Mouse (Mus musculus) heart, embryonic 13.5 days (tissue): Measurements from ENCODE around the gene Acat3. TPM values are rescaled to one million over a fixed set of nuclear protein-coding genes. Genes with fewer than 3 reads are reported as not detected.

ENCODE experiments used
- ATAC-seq: fragments of 200-750 bp; cut with Nextera tagmentation; 2 replicates; pipeline ENCODE4 v1.8.0; 2017; ENCODE audit warnings: moderate TSS enrichment; ENCODE audit not compliant: insufficient number of reproducible peaks, low FRiP score, low TSS enrichment; ENCODE audit errors: extremely low read depth
- H3K27ac ChIP-seq: fragments of 300-500 bp; sonication (generic); replicated peaks from 2 replicates; pipeline ENCODE4 v1.5.1; 2015; ENCODE audit warnings: moderate library complexity, mild to moderate bottlenecking, inconsistent platforms
- H3K27me3 ChIP-seq: fragments of 300-500 bp; sonication (generic); replicated peaks from 2 replicates; pipeline ENCODE4 v1.6.1; 2015; ENCODE audit warnings: mild to moderate bottlenecking, inconsistent platforms
- H3K36me3 ChIP-seq: fragments of 300-500 bp; sonication (generic); 2 replicates; pipeline ENCODE4 v1.6.1; 2015; ENCODE audit warnings: mild to moderate bottlenecking, inconsistent platforms
- H3K4me1 ChIP-seq: fragments of 300-500 bp; sonication (generic); 2 replicates; pipeline ENCODE4 v1.6.1; 2015; ENCODE audit warnings: inconsistent platforms
- H3K4me2 ChIP-seq: fragments of 300-500 bp; sonication (generic); 2 replicates; pipeline ENCODE4 v1.6.1; 2015; ENCODE audit warnings: inconsistent platforms, mild to moderate bottlenecking, moderate library complexity
- H3K4me3 ChIP-seq: fragments of 300-500 bp; sonication (generic); 2 replicates; pipeline ENCODE4 v1.5.1; 2015; ENCODE audit warnings: moderate library complexity, mild to moderate bottlenecking, inconsistent platforms
- H3K9ac ChIP-seq: fragments of 300-500 bp; sonication (generic); 2 replicates; pipeline ENCODE4 v1.6.1; 2015; ENCODE audit warnings: inconsistent platforms, mild to moderate bottlenecking, moderate library complexity
- H3K9me3 ChIP-seq: fragments of 300-500 bp; sonication (generic); 2 replicates; pipeline ENCODE4 v1.6.1; 2016; ENCODE audit warnings: inconsistent platforms
- WGBS: fragments of 180-500 bp; shearing (Covaris S2); methylation state at CpG from one replicate; pipeline ENCODE4 v1.1.7; 2015; ENCODE audit warnings: mixed read lengths; 5-methylcytosine and 5-hydroxymethylcytosine counted together
- polyA plus RNA-seq: library from polyadenylated mRNA; unstranded; fragments of >200 nt; fragmentation: Nextera tagmentation; extraction: Ambion mirVana; gene quantifications from 2 replicates; pipeline ENCODE4 v1.2.1, GENCODE M21; 2015

Acat3 gene
- polyA plus RNA-seq, 1 experiment from 2014 or later, result 0.13 TPM

- peaks cover 16% of the 10 kb centered on the region for H3K4me1 ChIP-seq
- H3K27ac ChIP-seq, result peak overlapping the region; percentile 92
- peaks cover 64% of the 10 kb centered on the region for H3K36me3 ChIP-seq
- H3K4me2 ChIP-seq, result peak overlapping the region; percentile 92
- peak overlapping the region; percentile 98 for H3K4me3 ChIP-seq
- no peaks in the 10 kb centered on the region for H3K27me3 ChIP-seq
- ATAC-seq, result peak; percentile 52
- under 1% methylated on average over 40 of the region's 40 CpGs for WGBS
- peak overlapping the region; percentile 98 for H3K9ac ChIP-seq
- H3K9me3 ChIP-seq, result no peaks in the 10 kb centered on the region
Measured at GRCm38 (mm10) chr17:12916588-12917380, 23.6 kb downstream of the Acat3 start.

- Histone ChIP-seq H3K4me1 (peaks cover 16% of the 10 kb centered on the region), H3K36me3 (peaks cover 65% of the 10 kb centered on the region), H3K27ac (peak within 1 kb of the TSS; percentile 92), H3K4me3 (peak within 1 kb of the TSS; percentile 98), H3K27me3 (no peaks in the 10 kb centered on the region), H3K9me3 (no peaks in the 10 kb centered on the region), H3K4me2 (peak within 1 kb of the TSS; percentile 92), H3K9ac (peak within 1 kb of the TSS; percentile 98)
- peak; percentile 97 for ATAC-seq
- WGBS, result under 1% methylated on average over 56 of the region's 56 CpGs
Measured at GRCm38 (mm10) chr17:12915881-12916583, 24.4 kb downstream of the Acat3 start, which contains the start of gene Mrpl18. Gene Mrpl18, minus strand, starts transcription at chr17:12916345.

GRCm38 (mm10) chr17:12915488-12915880 is 24.9 kb downstream of the Acat3 start, which contains the start of gene Tcp1:
Gene Tcp1, plus strand, starts transcription at chr17:12915701.
- under 1% methylated on average over 18 of the region's 18 CpGs for WGBS

GRCm38 (mm10) chr17:12910391-12910790 is 30.0 kb downstream of the Acat3 start:
- no peak for ATAC-seq
- no peak overlapping the region for H3K4me2 ChIP-seq
- H3K4me1 ChIP-seq, result peaks cover 7% of the 10 kb centered on the region
- no peaks in the 10 kb centered on the region for H3K9me3 ChIP-seq
- no peak overlapping the region for H3K4me3 ChIP-seq
- no peak overlapping the region for H3K27ac ChIP-seq
- 83% methylated on average over 8 of the region's 8 CpGs for WGBS
- no peak overlapping the region for H3K9ac ChIP-seq
- H3K27me3 ChIP-seq, result no peaks in the 10 kb centered on the region
- H3K36me3 ChIP-seq, result peaks cover 69% of the 10 kb centered on the region

More at GRCm38 (mm10) chr17:12915488-12915880, 24.9 kb downstream of the Acat3 start, which contains the start of gene Tcp1:
- peak within 1 kb of the TSS; percentile 98 for H3K4me3 ChIP-seq
- H3K9ac ChIP-seq, result peak within 1 kb of the TSS; percentile 98
- peaks cover 65% of the 10 kb centered on the region for H3K36me3 ChIP-seq
- H3K4me1 ChIP-seq, result peaks cover 16% of the 10 kb centered on the region
- peak within 1 kb of the TSS; percentile 92 for H3K4me2 ChIP-seq
- H3K27ac ChIP-seq, result peak within 1 kb of the TSS; percentile 92
- H3K9me3 ChIP-seq, result no peaks in the 10 kb centered on the region
- ATAC-seq, result no peak
- no peaks in the 10 kb centered on the region for H3K27me3 ChIP-seq

- Histone ChIP-seq H3K36me3 (peaks cover 74% of the 10 kb centered on the region), H3K9ac (no peak within 1 kb of the TSS)
Measured at GRCm38 (mm10) chr17:12909361-12910280, 30.8 kb downstream of the Acat3 start, which contains the start of gene Pnldc1. Gene Pnldc1, minus strand, starts transcription at chr17:12910230.

GRCm38 (mm10) chr17:12906436-12906835 is 34.0 kb downstream of the Acat3 start:
- H3K36me3 ChIP-seq, result peaks cover 64% of the 10 kb centered on the region
- WGBS, result 86% methylated on average over 9 of the region's 9 CpGs

More at GRCm38 (mm10) chr17:12909361-12910280, 30.8 kb downstream of the Acat3 start, which contains the start of gene Pnldc1:
- H3K4me2 ChIP-seq, result no peak within 1 kb of the TSS
- no peak; the same call in 1 of the 2 replicates for ATAC-seq
- H3K27me3 ChIP-seq, result no peaks in the 10 kb centered on the region
- WGBS, result 67% methylated on average over 35 of the region's 35 CpGs
- no peak within 1 kb of the TSS for H3K27ac ChIP-seq
- peaks cover under 1% of the 10 kb centered on the region for H3K4me1 ChIP-seq
- H3K4me3 ChIP-seq, result no peak within 1 kb of the TSS
- H3K9me3 ChIP-seq, result no peaks in the 10 kb centered on the region

GRCm38 (mm10) chr17:12905810-12906209 is 34.6 kb downstream of the Acat3 start:
- Histone ChIP-seq H3K27me3 (no peaks in the 10 kb centered on the region), H3K9ac (no peak overlapping the region), H3K4me1 (no peaks in the 10 kb centered on the region), H3K36me3 (peaks cover 64% of the 10 kb centered on the region), H3K9me3 (no peaks in the 10 kb centered on the region), H3K27ac (no peak overlapping the region), H3K4me3 (no peak overlapping the region), H3K4me2 (no peak overlapping the region)
- WGBS, result 84% methylated on average over 4 of the region's 4 CpGs
- no peak for ATAC-seq

More at GRCm38 (mm10) chr17:12906436-12906835, 34.0 kb downstream of the Acat3 start:
- no peak overlapping the region for H3K27ac ChIP-seq
- no peak overlapping the region for H3K9ac ChIP-seq
- H3K27me3 ChIP-seq, result no peaks in the 10 kb centered on the region
- no peak for ATAC-seq
- no peaks in the 10 kb centered on the region for H3K9me3 ChIP-seq
- H3K4me2 ChIP-seq, result no peak overlapping the region
- H3K4me1 ChIP-seq, result no peaks in the 10 kb centered on the region
- H3K4me3 ChIP-seq, result no peak overlapping the region

- Histone ChIP-seq H3K4me3 (no peak overlapping the region), H3K9me3 (no peaks in the 10 kb centered on the region), H3K4me2 (no peak overlapping the region), H3K9ac (no peak overlapping the region), H3K27me3 (no peaks in the 10 kb centered on the region), H3K27ac (no peak overlapping the region), H3K36me3 (peaks cover 61% of the 10 kb centered on the region), H3K4me1 (no peaks in the 10 kb centered on the region)
- 79% methylated on average over 1 of the region's 1 CpGs for WGBS
- no peak for ATAC-seq
Measured at GRCm38 (mm10) chr17:12904349-12904748, 36.1 kb downstream of the Acat3 start.

- no peak for ATAC-seq
- H3K4me3 ChIP-seq, result no peak overlapping the region
- H3K9me3 ChIP-seq, result no peaks in the 10 kb centered on the region
- H3K27me3 ChIP-seq, result no peaks in the 10 kb centered on the region
- no peak overlapping the region for H3K9ac ChIP-seq
- no peaks in the 10 kb centered on the region for H3K4me1 ChIP-seq
- H3K36me3 ChIP-seq, result peaks cover 63% of the 10 kb centered on the region
- H3K4me2 ChIP-seq, result no peak overlapping the region
- H3K27ac ChIP-seq, result no peak overlapping the region
- WGBS, result 59% methylated on average over 11 of the region's 12 CpGs
Measured at GRCm38 (mm10) chr17:12903372-12904333, 36.7 kb downstream of the Acat3 start.

- no peaks in the 10 kb centered on the region for H3K27me3 ChIP-seq
- H3K9me3 ChIP-seq, result no peaks in the 10 kb centered on the region
- no peak for ATAC-seq
- H3K4me3 ChIP-seq, result no peak overlapping the region
- H3K4me1 ChIP-seq, result no peaks in the 10 kb centered on the region
- WGBS, result 94% methylated on average over 6 of the region's 6 CpGs
- H3K9ac ChIP-seq, result no peak overlapping the region
- no peak overlapping the region for H3K27ac ChIP-seq
- H3K4me2 ChIP-seq, result no peak overlapping the region
- peaks cover 64% of the 10 kb centered on the region for H3K36me3 ChIP-seq
Measured at GRCm38 (mm10) chr17:12902291-12902690, 38.1 kb downstream of the Acat3 start.
